Mouse (Mus musculus) embryonic facial prominence, embryonic 14.5 days (tissue): ENCODE results near the gene Creld1. TPM values are rescaled to one million over a fixed set of nuclear protein-coding genes. Genes with fewer than 3 reads are reported as not detected.

Experiments used
- ATAC-seq: fragments of 200-750 bp; cut with Nextera tagmentation; 2 replicates; pipeline ENCODE4 v1.8.0; 2017; ENCODE audit warnings: low read depth, moderate number of reproducible peaks, moderate TSS enrichment
- DNase-seq: peaks from one replicate; pipeline ENCODE4 v3.0.0-alpha.2; 2015; ENCODE audit warnings: low spot score
- H3K27ac ChIP-seq: fragments of 300-500 bp; sonication (generic); replicated peaks from 2 replicates; pipeline ENCODE4 v1.5.1; 2014; ENCODE audit warnings: low read depth, mild to moderate bottlenecking, low read length, moderate library complexity
- H3K27me3 ChIP-seq: fragments of 300-500 bp; sonication (generic); replicated peaks from 2 replicates; pipeline ENCODE4 v1.6.1; 2014; ENCODE audit warnings: low read length; ENCODE audit not compliant: control insufficient read depth, insufficient read depth
- H3K36me3 ChIP-seq: fragments of 300-500 bp; sonication (generic); 2 replicates; pipeline ENCODE4 v1.6.1; 2014; ENCODE audit warnings: low read length, mixed read lengths; ENCODE audit not compliant: control insufficient read depth, insufficient read depth
- H3K4me1 ChIP-seq: fragments of 300-500 bp; sonication (generic); 2 replicates; pipeline ENCODE4 v1.6.1; 2014; ENCODE audit warnings: antibody characterized with exemption, low read length; ENCODE audit not compliant: control insufficient read depth, insufficient read depth
- H3K4me2 ChIP-seq: fragments of 300-500 bp; sonication (generic); 2 replicates; pipeline ENCODE4 v1.6.1; 2014; ENCODE audit warnings: low read depth, mild to moderate bottlenecking, low read length, moderate library complexity, mixed read lengths
- H3K4me3 ChIP-seq: fragments of 300-500 bp; sonication (generic); 2 replicates; pipeline ENCODE4 v1.5.1; 2014; ENCODE audit warnings: low read depth, mild to moderate bottlenecking, low read length
- H3K9ac ChIP-seq: fragments of 300-500 bp; sonication (generic); 2 replicates; pipeline ENCODE4 v1.6.1; 2014; ENCODE audit warnings: low read depth, mild to moderate bottlenecking, low read length, moderate library complexity, mixed read lengths
- H3K9me3 ChIP-seq: fragments of 300-500 bp; sonication (generic); 2 replicates; pipeline ENCODE4 v1.6.1; 2016; ENCODE audit warnings: low read length; ENCODE audit not compliant: control insufficient read depth
- WGBS: fragments of 180-500 bp; shearing (Covaris S2); extraction: QIAGEN DNeasy Blood & Tissue Kit; methylation state at CpG from one replicate; pipeline ENCODE4 v1.1.7; 2014; 5-methylcytosine and 5-hydroxymethylcytosine counted together
- polyA plus RNA-seq: library from polyadenylated mRNA; unstranded; fragments of >200 nt; fragmentation: Nextera tagmentation; extraction: Ambion mirVana; gene quantifications from 2 replicates; pipeline ENCODE4 v1.2.1, GENCODE M21; 2014

Gene Creld1
- polyA plus RNA-seq, 1 experiment from 2014 or later: 24.8 TPM

DNA sequence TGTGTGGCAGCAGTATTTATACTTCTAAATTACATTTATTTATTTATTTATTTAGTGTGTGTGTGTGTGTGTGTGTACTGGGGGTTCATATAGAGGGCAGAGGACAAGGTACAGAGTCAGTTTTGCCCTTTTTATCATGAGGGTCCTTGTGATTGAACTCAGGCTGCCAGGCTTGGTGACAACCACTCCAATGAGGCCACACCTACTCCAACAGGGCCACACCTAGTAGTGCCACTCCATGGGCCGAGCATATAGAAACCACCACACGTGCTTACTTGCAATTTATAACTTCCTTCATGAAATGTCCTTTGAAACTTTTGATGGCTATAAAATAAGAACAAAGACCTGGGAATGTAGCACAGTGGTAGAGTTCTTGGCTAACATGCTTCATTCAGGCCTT, 9.9 kb upstream of the Creld1 start:
- 71% methylated on average over 2 of the region's 2 CpGs for WGBS
- no peak overlapping the region for H3K4me2 ChIP-seq

DNA sequence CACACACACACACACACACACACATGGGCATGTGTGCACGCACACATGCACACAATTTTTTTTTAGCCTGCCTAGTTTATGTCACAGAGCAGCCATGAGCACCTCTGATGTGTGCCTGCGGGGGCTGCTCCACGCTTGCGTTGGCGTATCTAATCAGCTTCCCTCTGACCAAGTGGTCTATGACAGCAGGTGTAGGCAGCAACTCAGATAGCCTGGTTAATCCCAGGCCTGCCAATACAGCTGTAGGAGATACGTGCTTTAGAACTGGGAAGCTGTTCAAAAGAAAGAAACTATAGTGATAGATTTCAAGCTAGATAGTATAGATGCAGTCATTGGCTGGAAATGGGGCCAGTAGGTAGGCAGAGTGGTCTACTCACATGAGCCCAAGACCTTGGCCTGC, 9.4 kb upstream of the Creld1 start:
- DNase-seq (no peak), ATAC-seq (no peak)
- WGBS: 79% methylated on average over 6 of the region's 6 CpGs
- no peak overlapping the region for H3K9ac ChIP-seq
- peaks cover 23% of the 10 kb centered on the region for H3K27me3 ChIP-seq
- no peak overlapping the region for H3K27ac ChIP-seq
- H3K36me3 ChIP-seq: no peaks in the 10 kb centered on the region
- H3K4me3 ChIP-seq: no peak overlapping the region
- peaks cover 7% of the 10 kb centered on the region; the same call in 1 of the 2 replicates for H3K4me1 ChIP-seq
- H3K4me2 ChIP-seq: no peak overlapping the region
- H3K9me3 ChIP-seq: no peaks in the 10 kb centered on the region

More for the DNA sequence above, 9.9 kb upstream of the Creld1 start:
- ATAC-seq: no peak
- Histone ChIP-seq H3K4me3 (no peak overlapping the region), H3K27ac (no peak overlapping the region), H3K27me3 (peaks cover 23% of the 10 kb centered on the region), H3K9ac (no peak overlapping the region), H3K36me3 (no peaks in the 10 kb centered on the region), H3K4me1 (peaks cover 7% of the 10 kb centered on the region; the same call in 1 of the 2 replicates), H3K9me3 (no peaks in the 10 kb centered on the region)
- no peak for DNase-seq

DNA sequence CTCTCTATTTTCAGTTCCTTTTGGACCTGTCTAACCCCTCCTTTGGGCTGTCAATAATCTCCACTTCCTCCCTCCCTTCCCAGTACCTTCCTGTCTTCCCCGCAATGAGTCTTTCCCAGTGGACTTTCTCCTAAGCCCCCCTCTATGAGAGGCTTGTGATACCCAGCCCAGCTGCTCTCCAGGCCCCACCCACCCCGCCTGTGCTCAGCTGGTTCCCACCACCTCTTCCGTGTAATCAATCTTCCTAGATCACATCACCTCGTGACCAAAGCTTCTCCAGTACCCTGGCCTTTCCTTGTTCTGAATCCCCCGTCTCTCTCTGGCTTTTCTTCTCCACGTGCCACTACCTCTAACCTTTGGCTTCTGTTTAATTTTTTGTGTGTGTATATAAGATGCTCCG, 5.7 kb upstream of the Creld1 start:
- Histone ChIP-seq H3K27me3 (peaks cover 21% of the 10 kb centered on the region), H3K4me3 (no peak overlapping the region), H3K36me3 (no peaks in the 10 kb centered on the region), H3K4me2 (no peak overlapping the region), H3K4me1 (peaks cover 3% of the 10 kb centered on the region; the same call in 1 of the 2 replicates), H3K9me3 (no peaks in the 10 kb centered on the region), H3K9ac (no peak overlapping the region), H3K27ac (no peak overlapping the region)
- 37% methylated on average over 7 of the region's 7 CpGs for WGBS
- DNase-seq (no peak), ATAC-seq (no peak)

DNA sequence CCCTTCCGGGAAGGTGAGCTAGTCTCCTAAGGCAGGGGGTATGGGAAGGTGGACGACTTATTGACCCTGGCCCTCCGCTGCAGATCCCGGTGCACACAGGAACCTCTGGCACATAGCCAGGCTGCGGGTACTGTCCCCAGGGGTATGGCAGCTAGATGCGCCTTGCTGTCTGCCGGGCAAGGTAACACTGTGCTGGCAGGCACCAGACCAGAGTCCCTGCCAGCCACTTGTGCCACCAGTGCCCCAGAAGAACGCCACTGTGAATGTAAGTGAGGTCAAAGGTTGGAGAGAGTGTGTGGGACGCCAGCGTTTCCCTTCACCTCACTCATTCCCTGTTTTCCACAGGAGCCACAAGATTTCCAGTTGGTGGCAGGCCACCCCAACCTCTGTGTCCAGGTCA, 4.2 kb upstream of the Creld1 start:
- no peak for ATAC-seq
- no peak overlapping the region for H3K9ac ChIP-seq
- no peaks in the 10 kb centered on the region for H3K36me3 ChIP-seq
- no peak overlapping the region for H3K4me2 ChIP-seq
- peaks cover 13% of the 10 kb centered on the region for H3K4me1 ChIP-seq
- H3K27me3 ChIP-seq: peaks cover 29% of the 10 kb centered on the region
- no peak overlapping the region for H3K4me3 ChIP-seq
- WGBS: 74% methylated on average over 10 of the region's 10 CpGs
- no peaks in the 10 kb centered on the region for H3K9me3 ChIP-seq
- no peak for DNase-seq
- no peak overlapping the region for H3K27ac ChIP-seq

DNA sequence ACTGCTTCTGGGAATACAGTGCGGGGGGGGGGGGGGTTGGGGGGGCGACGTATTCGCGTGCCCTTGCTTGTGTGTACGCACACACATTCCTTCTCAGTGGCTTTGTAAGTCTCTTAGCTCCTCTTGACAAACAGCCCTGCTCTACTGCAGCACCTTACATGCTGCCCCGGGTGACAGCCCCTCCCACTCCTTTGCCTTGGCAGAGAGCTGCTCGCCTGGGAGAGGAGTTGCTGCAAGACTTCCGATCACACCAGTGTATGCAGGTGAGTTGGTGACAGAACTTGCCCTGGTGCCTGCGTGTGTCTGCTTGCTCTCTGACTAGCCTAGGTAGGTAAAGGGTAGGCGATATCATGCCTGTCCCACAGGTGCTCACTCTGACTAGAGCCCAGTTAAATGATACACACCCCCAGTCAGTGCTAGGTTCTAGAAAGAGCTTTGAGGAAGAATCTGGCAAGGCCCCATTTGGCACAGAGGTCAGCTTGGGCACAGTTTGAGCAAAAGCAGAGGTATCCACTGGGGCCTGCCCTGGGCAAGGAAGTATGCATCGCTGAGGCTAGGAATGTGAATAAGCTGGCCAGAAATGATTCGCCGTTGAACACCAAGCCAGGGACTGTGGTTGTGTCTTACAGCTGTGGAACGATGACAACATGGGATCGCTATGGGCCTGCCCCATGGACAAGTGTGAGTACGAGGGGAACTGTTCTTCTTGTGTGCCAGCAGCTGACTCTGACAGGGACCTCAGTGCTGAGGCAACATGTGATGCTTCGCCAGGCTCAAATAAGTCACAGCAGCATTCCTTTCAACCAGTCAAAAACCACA, 2.3 kb upstream of the Creld1 start:
- no peak overlapping the region for H3K4me3 ChIP-seq
- peak; percentile 71 for DNase-seq
- H3K4me1 ChIP-seq: peaks cover 16% of the 10 kb centered on the region
- H3K36me3 ChIP-seq: no peaks in the 10 kb centered on the region
- no peak overlapping the region for H3K4me2 ChIP-seq
- H3K27ac ChIP-seq: no peak overlapping the region
- 57% methylated on average over 18 of the region's 18 CpGs for WGBS
- H3K9ac ChIP-seq: no peak overlapping the region
- H3K27me3 ChIP-seq: peaks cover 29% of the 10 kb centered on the region
- peak; percentile 8; the same call in 1 of the 2 replicates for ATAC-seq
- no peaks in the 10 kb centered on the region for H3K9me3 ChIP-seq

DNA sequence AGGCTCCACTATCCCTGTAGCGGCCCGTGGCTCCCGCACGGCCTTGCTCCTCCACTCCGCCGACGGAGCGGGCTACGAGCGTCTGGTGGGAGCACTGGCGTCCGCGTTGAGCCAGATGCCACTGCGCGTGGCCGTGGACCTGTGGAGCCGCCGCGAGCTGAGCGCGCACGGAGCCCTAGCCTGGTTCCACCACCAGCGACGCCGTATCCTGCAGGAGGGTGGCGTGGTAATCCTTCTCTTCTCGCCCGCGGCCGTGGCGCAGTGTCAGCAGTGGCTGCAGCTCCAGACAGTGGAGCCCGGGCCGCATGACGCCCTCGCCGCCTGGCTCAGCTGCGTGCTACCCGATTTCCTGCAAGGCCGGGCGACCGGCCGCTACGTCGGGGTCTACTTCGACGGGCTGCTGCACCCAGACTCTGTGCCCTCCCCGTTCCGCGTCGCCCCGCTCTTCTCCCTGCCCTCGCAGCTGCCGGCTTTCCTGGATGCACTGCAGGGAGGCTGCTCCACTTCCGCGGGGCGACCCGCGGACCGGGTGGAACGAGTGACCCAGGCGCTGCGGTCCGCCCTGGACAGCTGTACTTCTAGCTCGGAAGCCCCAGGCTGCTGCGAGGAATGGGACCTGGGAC, 509 bp upstream of the Creld1 start:
- Histone ChIP-seq H3K4me3 (peak overlapping the region; percentile 48), H3K27ac (peak overlapping the region; percentile 65; the same call in 1 of the 2 replicates), H3K4me1 (peaks cover 21% of the 10 kb centered on the region), H3K36me3 (no peaks in the 10 kb centered on the region), H3K4me2 (peak overlapping the region; percentile 74), H3K9ac (peak overlapping the region; percentile 65), H3K9me3 (no peaks in the 10 kb centered on the region), H3K27me3 (peaks cover 29% of the 10 kb centered on the region)
- DNase-seq (peak; percentile 19), ATAC-seq (peak; percentile 32; the same call in 1 of the 2 replicates)
- WGBS: 4% methylated on average over 54 of the region's 65 CpGs

DNA sequence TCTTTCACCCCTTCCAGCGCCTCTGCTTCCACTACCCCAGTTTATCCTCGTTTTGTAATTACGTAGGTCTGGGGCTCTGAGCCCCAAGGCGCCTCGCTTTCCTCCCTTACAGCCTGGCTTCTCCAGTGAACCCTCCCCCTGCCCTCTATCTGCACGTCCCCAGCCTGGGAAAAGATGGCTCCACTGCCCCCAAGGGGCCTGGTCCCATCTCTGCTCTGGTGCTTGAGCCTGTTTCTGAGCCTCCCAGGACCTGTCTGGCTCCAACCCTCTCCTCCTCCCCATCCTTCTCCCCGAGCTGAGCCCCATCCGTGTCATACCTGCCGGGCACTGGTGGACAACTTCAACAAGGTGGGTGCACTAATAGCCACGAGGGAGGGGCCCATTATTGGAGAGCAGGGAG, 632 bp downstream of the Creld1 start:
- Histone ChIP-seq H3K27ac (peak overlapping the region; percentile 69; the same call in 1 of the 2 replicates), H3K4me1 (peaks cover 21% of the 10 kb centered on the region), H3K9ac (peak overlapping the region; percentile 65), H3K9me3 (no peaks in the 10 kb centered on the region), H3K4me2 (peak overlapping the region; percentile 74), H3K36me3 (no peaks in the 10 kb centered on the region), H3K4me3 (peak overlapping the region; percentile 48), H3K27me3 (peaks cover 29% of the 10 kb centered on the region)
- DNase-seq (peak; percentile 45), ATAC-seq (peak; percentile 60)
- WGBS: 13% methylated on average over 10 of the region's 10 CpGs

DNA sequence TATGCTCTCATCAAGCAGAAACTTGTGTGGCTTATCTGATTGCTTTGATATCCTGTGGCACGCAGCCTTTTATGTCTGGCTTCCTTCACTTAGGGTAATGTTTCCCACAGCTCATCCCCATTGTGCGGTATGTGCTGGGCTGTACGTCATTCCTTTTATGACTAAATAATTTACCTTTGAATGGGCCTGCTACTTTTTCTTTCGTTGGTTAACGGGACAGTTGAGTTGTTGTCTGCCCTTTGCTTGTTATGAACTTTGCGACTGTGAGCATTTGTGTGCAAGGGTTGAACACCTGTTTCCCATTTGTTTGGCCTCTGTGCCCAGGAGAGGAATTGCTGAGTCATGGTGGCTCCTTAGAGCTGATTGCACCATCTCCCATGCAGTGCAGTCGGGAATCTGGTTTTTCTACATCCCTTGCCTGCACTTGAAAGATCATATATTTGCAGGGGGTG, 4.1 kb downstream of the Creld1 start:
- DNase-seq (peak; percentile 84), ATAC-seq (no peak)
- 22% methylated on average over 7 of the region's 7 CpGs for WGBS
- H3K27me3 ChIP-seq: peaks cover 9% of the 10 kb centered on the region
- H3K4me2 ChIP-seq: no peak overlapping the region
- 0 out of 2 replicates have a peak, but pooled peaks cover 5% of the 10 kb centered on the region for H3K36me3 ChIP-seq
- H3K27ac ChIP-seq: 0 out of 2 replicates have a peak overlapping the region, but pooled peaks have one; percentile 6
- no peak overlapping the region for H3K9ac ChIP-seq
- no peaks in the 10 kb centered on the region for H3K9me3 ChIP-seq
- H3K4me3 ChIP-seq: no peak overlapping the region
- H3K4me1 ChIP-seq: peaks cover 21% of the 10 kb centered on the region
